Mouse (Mus musculus): ENCODE results near the gene Cadm1. TPM values are rescaled to one million over a fixed set of nuclear protein-coding genes. Genes with fewer than 3 reads are reported as not detected.

Gene Cadm1
- polyA plus RNA-seq, 1 experiment from 2014 or later, result 207 TPM

DNA sequence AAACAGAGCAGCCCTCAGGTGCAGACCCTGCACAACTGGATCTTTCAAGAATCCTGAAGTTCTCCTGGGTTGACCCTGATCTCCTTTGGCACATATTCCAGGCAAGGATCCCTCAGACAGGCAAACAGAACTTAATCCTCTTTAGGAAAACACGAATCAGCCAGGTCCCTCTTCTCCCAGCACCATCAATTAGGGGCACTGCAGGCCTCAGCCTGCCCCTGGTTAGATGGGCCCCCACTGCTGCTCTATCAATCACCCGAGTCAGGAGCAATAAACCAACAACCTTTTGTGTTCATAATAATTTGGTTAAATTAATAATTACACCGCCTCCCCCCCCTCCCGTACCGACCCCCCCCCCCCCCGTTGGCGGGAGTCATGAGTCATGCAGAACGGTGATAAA lies 308.2 kb downstream of the Cadm1 start:
- H3K27ac ChIP-seq (replicated peaks), result no peak overlapping the region
- WGBS, result 6% methylated on average over 7 of the region's 8 CpGs
- H3K9ac ChIP-seq, result no peak overlapping the region
- no peaks in the 10 kb centered on the region for H3K9me3 ChIP-seq
- no peaks in the 10 kb centered on the region for H3K27me3 ChIP-seq
- H3K36me3 ChIP-seq, result no peaks in the 10 kb centered on the region
- H3K4me3 ChIP-seq, result no peak overlapping the region
- no peak overlapping the region for H3K4me2 ChIP-seq
- no peak for ATAC-seq (ENCODE audit: low FRiP score, low read depth)
- H3K4me1 ChIP-seq (replicated peaks), result peaks cover 25% of the 10 kb centered on the region

DNA sequence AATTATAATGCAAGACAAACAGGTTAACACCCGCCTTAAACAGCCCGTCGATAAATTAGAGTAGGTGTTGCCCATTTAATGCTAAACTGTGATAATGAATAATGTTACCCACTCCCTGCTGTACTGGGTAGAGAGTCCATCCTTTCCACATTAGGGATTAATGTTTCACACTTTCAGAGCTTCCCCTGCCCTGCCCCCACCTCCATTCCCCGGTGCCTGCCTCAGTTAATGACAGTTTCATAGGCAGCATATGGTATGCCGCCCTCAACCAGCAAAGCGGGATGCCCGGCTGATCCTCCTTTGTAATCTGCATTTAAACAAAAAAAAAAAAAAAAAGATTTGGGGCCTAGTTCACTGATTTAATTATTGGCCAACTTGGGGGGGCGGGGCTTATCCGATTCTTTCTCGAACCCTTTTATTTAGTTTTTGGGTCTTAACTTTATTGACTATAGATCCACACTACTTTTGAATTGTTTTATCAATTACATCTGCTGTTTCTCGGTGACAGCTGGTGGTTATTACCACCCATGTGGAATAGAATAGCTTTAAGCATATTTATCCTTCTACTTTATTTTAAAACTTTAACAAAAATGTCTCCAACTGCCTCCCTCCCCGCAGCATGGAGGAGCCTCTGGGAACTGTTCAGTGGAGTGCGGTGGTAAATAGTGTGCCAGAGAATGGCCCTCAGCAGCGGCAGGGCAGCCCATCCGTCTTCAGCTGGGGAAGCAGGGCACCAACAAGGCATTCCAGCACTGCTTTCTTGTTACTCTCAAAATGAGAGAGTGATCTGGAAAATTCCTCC lies 309.1 kb downstream of the Cadm1 start:
- peaks cover 25% of the 10 kb centered on the region for H3K4me1 ChIP-seq (replicated peaks)
- no peak overlapping the region; the same call in 1 of the 2 replicates for H3K27ac ChIP-seq (replicated peaks)
- H3K4me3 ChIP-seq, result no peak overlapping the region
- no peak for ATAC-seq (ENCODE audit: low FRiP score, low read depth)
- 18% methylated on average over 15 of the region's 15 CpGs for WGBS
- H3K27me3 ChIP-seq, result no peaks in the 10 kb centered on the region
- no peak overlapping the region for H3K9ac ChIP-seq
- H3K9me3 ChIP-seq, result no peaks in the 10 kb centered on the region
- no peak overlapping the region for H3K4me2 ChIP-seq
- no peaks in the 10 kb centered on the region for H3K36me3 ChIP-seq

DNA sequence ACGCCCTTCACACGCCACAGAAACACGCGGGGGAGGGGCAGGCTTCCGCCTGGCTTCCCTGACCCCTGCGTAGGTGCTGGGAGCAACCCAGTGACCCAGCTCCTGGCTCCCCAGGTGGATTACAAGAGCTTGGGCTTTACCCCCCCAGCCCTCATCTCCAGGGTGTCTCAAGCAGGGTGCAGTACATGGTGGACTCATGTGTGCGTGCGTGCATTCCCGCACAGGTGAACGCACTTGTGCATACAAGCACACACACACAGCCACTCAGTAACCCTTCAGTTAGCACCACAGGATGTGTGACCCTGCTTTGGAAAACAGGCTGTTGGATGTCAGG lies 309.7 kb downstream of the Cadm1 start:
- Histone ChIP-seq H3K9ac (no peak overlapping the region), H3K4me1 (replicated peaks) (peaks cover 25% of the 10 kb centered on the region), H3K9me3 (no peaks in the 10 kb centered on the region), H3K4me3 (no peak overlapping the region), H3K4me2 (no peak overlapping the region), H3K27ac (replicated peaks) (no peak overlapping the region; the same call in 1 of the 2 replicates), H3K27me3 (no peaks in the 10 kb centered on the region), H3K36me3 (no peaks in the 10 kb centered on the region)
- ATAC-seq (ENCODE audit: low FRiP score, low read depth), result no peak
- WGBS, result 73% methylated on average over 10 of the region's 10 CpGs

DNA sequence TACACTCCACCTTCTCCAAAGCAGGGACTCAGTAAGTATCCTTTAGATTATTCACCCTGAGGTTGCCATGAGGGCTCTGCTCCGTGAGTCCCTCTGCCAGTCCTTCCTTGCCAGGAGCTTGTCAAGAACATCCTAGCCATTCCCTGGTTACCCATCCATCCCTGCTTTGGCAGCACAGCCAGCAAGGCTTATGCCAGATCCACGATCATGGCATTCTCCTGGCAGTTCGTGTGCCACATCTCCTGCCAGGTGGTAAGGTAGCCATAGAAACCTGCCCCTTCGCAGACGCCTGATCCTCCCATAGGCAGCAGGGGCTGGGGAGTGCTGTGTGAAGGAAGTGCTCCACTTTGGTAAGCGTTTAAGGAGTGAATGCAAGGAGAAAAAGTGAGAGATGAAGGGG lies 313.4 kb downstream of the Cadm1 start:
- Histone ChIP-seq H3K9me3 (no peaks in the 10 kb centered on the region), H3K4me2 (no peak overlapping the region), H3K36me3 (no peaks in the 10 kb centered on the region), H3K27ac (replicated peaks) (no peak overlapping the region), H3K4me1 (replicated peaks) (peaks cover 27% of the 10 kb centered on the region), H3K4me3 (no peak overlapping the region), H3K27me3 (no peaks in the 10 kb centered on the region), H3K9ac (no peak overlapping the region)
- 65% methylated on average over 6 of the region's 6 CpGs for WGBS
- no peak for ATAC-seq (ENCODE audit: low FRiP score, low read depth)

DNA sequence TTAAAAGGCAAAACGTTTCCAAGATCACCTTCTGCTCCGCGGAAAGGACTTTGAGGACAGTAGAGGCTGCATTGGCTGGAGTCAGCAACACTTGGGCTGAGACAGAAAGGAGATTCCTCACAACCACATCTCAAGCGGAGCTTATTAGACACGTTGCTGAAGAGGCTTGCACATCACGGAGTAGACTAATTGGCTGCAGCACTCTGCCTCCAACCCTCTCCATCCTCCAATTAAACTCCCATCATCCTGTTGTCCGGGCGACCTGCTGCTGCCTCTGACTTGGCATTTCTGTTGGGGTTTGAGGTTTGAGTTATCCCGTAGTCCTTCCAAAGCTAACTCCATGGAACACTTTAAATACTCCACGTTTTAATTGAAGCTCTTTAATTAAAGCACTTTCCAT lies 316.3 kb downstream of the Cadm1 start:
- ATAC-seq (ENCODE audit: low FRiP score, low read depth), result no peak
- 58% methylated on average over 10 of the region's 10 CpGs for WGBS
- Histone ChIP-seq H3K9ac (no peak overlapping the region), H3K27ac (replicated peaks) (no peak overlapping the region), H3K27me3 (no peaks in the 10 kb centered on the region), H3K9me3 (no peaks in the 10 kb centered on the region), H3K4me2 (no peak overlapping the region), H3K4me3 (no peak overlapping the region), H3K4me1 (replicated peaks) (peaks cover 20% of the 10 kb centered on the region), H3K36me3 (no peaks in the 10 kb centered on the region)

DNA sequence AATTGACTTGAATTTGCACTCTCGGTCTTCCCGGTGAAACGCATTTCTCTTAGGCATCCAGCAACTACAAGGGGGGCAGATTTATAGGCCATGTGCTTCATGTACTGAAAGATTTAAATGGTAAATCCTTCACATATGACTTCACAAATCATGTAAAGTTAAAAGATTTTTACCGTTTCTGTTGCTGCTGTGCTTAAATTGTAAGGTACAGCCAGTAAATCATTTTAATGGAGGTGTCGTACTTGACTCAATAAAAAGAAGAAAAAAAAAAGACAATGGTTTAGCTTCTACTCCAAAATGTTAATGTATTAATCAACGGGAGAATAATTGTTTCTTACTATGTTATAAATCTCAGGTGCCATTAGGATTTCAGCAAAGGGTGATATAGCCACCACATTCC lies 317.0 kb downstream of the Cadm1 start:
- no peak for ATAC-seq (ENCODE audit: low FRiP score, low read depth)
- WGBS, result 59% methylated on average over 6 of the region's 6 CpGs
- H3K27ac ChIP-seq (replicated peaks), result no peak overlapping the region
- no peaks in the 10 kb centered on the region for H3K36me3 ChIP-seq
- H3K4me1 ChIP-seq (replicated peaks), result peaks cover 15% of the 10 kb centered on the region
- H3K27me3 ChIP-seq, result no peaks in the 10 kb centered on the region
- no peak overlapping the region for H3K4me2 ChIP-seq
- no peak overlapping the region for H3K4me3 ChIP-seq
- no peaks in the 10 kb centered on the region for H3K9me3 ChIP-seq
- H3K9ac ChIP-seq, result no peak overlapping the region

DNA sequence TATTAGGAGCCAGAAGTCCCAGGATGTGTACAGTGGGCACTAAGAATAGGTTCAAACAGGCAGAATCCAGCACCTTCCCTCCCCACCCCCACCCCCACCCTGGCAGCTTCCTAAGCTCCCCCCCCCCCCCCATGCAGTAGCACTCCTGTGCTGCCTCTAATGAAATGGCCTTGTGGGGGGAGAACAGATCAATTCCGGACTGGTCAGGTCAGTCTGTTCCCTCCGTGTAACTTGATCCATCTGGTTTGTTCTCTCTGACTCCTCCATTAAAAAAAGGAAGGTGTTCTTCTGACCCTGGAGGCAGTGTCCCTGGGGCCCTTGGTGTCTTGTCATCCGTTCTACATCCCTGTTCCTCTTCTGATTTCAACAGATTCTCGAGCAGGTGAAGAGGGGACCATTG lies 317.8 kb downstream of the Cadm1 start:
- 25% methylated on average over 4 of the region's 4 CpGs for WGBS
- Histone ChIP-seq H3K9me3 (no peaks in the 10 kb centered on the region), H3K4me1 (replicated peaks) (peaks cover 14% of the 10 kb centered on the region), H3K4me2 (no peak overlapping the region), H3K36me3 (no peaks in the 10 kb centered on the region), H3K27ac (replicated peaks) (no peak overlapping the region), H3K27me3 (no peaks in the 10 kb centered on the region), H3K4me3 (no peak overlapping the region), H3K9ac (no peak overlapping the region)
- ATAC-seq (ENCODE audit: low FRiP score, low read depth), result no peak

DNA sequence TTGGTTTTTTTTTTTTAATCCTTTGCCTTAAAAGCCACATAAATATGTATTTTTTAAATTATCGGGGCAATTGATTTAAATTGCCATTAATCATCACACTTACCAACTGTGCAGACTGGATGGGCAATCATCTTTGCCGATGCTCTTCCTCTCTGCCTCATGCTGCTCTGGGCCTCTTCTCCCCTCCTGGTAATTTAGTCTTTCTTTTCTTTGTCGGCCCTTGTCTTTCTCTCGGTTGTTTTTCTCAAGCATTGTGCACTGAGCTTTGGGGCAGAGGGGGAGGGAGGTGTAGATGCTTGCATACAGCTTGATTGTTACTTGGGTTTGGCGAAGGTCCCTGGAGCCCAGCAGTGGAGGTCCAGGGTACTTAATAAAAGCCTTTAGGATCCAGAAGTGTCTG lies 318.8 kb downstream of the Cadm1 start:
- Histone ChIP-seq H3K27ac (replicated peaks) (no peak overlapping the region), H3K4me1 (replicated peaks) (peaks cover 14% of the 10 kb centered on the region), H3K36me3 (peaks cover under 1% of the 10 kb centered on the region; the same call in 1 of the 2 replicates), H3K9ac (no peak overlapping the region), H3K9me3 (no peaks in the 10 kb centered on the region), H3K4me2 (no peak overlapping the region), H3K27me3 (no peaks in the 10 kb centered on the region), H3K4me3 (no peak overlapping the region)
- ATAC-seq (ENCODE audit: low FRiP score, low read depth), result no peak
- 30% methylated on average over 5 of the region's 5 CpGs for WGBS

DNA sequence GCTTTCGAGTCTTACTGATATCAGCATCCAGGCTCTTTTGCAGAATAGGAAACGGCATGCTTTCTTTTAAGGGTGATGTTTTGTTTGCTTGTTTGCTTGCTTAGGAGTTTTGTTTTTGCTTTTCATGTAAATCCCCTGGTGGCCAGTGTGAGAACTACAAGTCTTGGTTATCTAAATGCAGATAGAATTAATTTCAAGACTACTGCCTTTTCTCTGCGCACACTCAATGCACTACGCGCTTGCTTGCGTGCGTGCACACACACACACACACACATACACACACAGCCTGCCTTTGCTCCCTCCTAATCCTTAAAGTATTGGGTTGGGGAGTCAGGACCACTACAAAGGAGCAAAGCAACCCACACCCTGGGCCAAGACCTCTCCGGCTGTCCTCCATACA lies 326.3 kb downstream of the Cadm1 start:
- Histone ChIP-seq H3K27me3 (no peaks in the 10 kb centered on the region), H3K4me2 (no peak overlapping the region), H3K9me3 (no peaks in the 10 kb centered on the region), H3K9ac (no peak overlapping the region), H3K4me1 (replicated peaks) (peaks cover 27% of the 10 kb centered on the region), H3K27ac (replicated peaks) (no peak overlapping the region), H3K36me3 (peaks cover 7% of the 10 kb centered on the region; the same call in 1 of the 2 replicates), H3K4me3 (no peak overlapping the region)
- WGBS, result 76% methylated on average over 8 of the region's 8 CpGs
- no peak for ATAC-seq (ENCODE audit: low FRiP score, low read depth)

DNA sequence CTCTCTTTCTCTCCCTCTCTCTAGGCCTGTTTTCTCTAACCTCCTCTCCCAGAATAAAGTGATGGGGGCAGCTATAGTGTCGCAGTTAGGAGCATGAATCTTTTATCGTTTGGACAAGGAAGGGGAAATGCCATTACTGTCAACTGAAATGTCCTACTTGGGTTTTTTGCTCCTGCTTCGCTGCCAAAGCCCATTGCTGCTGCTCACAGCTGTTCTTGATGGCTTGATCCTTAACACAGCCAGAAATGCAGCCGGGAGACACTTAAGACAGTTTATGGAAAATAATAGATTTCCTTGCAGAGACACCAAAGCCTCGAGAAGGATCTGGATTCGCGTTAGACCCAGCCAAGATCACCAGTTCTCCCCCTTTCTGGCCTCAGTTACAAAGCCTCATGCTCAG lies 327.3 kb downstream of the Cadm1 start:
- peak overlapping the region; percentile 58 for H3K27ac ChIP-seq (replicated peaks)
- no peak for ATAC-seq (ENCODE audit: low FRiP score, low read depth)

DNA sequence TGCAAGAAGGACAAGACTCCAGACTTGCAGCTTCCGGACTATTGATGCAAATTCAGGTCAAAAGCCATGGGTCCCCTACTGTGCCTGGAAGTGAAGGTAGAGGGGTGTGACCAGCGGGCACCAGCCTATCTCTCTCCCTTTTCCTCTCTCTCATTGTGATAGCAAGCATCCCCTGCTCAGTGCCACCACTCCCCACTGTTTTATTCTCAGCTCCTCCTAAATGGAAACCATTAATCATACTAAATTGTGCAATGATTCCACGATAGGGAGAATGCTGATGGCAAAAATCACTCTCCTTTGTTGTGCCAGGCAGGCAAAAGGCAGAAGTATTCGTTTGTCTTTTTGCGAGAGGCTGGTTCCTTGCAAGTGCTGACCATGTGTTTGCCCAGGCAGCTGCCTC lies 328.2 kb downstream of the Cadm1 start:
- H3K4me2 ChIP-seq, result no peak overlapping the region
- no peaks in the 10 kb centered on the region for H3K27me3 ChIP-seq
- 0 out of 2 replicates have a peak, but pooled peaks have one; percentile 52 for ATAC-seq (ENCODE audit: low FRiP score, low read depth)
- H3K4me1 ChIP-seq (replicated peaks), result peaks cover 27% of the 10 kb centered on the region
- no peaks in the 10 kb centered on the region for H3K9me3 ChIP-seq
- WGBS, result 31% methylated on average over 5 of the region's 5 CpGs
- H3K9ac ChIP-seq, result no peak overlapping the region
- peaks cover 7% of the 10 kb centered on the region; the same call in 1 of the 2 replicates for H3K36me3 ChIP-seq
- no peak overlapping the region for H3K4me3 ChIP-seq
- peak overlapping the region; percentile 45 for H3K27ac ChIP-seq (replicated peaks)

More for the DNA sequence above, 327.3 kb downstream of the Cadm1 start:
- Histone ChIP-seq H3K4me1 (replicated peaks) (peaks cover 27% of the 10 kb centered on the region), H3K36me3 (peaks cover 7% of the 10 kb centered on the region; the same call in 1 of the 2 replicates), H3K9ac (no peak overlapping the region), H3K4me2 (no peak overlapping the region), H3K4me3 (no peak overlapping the region), H3K27me3 (no peaks in the 10 kb centered on the region), H3K9me3 (no peaks in the 10 kb centered on the region)
- 71% methylated on average over 7 of the region's 7 CpGs for WGBS

DNA sequence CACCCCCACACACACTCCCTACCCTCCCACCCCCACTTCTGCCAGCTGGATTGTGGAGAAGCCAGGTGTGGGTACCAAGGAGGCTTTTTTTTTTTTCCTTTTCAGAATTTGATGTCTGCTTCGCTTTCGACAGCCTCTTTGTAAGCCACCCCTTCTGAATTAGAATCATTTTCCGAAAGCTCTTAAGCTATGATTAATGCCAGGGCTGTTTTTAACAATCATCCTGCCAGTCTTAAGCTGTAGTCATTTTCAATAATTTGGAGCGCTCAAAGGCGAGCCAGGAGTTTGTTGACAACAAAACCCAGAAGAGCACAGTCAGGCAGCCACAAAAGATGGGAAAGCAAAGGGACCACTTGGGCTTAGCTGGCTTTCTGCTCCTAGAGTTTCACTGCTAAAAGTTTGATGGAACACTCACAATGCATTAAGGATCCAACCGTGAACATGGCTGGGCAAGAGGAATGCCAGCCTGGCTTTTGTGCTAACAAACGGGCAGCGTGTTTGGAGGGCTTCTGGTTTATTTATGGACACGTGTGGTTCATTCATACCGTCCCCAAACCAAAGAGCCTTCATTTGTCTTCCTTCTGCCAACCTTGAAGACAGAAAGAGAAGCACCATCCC lies 328.9 kb downstream of the Cadm1 start:
- Histone ChIP-seq H3K4me2 (no peak overlapping the region), H3K27me3 (no peaks in the 10 kb centered on the region), H3K4me1 (replicated peaks) (peaks cover 27% of the 10 kb centered on the region), H3K27ac (replicated peaks) (peak overlapping the region; percentile 45), H3K4me3 (no peak overlapping the region), H3K36me3 (peaks cover 5% of the 10 kb centered on the region; the same call in 1 of the 2 replicates), H3K9ac (no peak overlapping the region), H3K9me3 (no peaks in the 10 kb centered on the region)
- WGBS, result 43% methylated on average over 10 of the region's 10 CpGs
- ATAC-seq (ENCODE audit: low FRiP score, low read depth), result no peak; the same call in 1 of the 2 replicates
